Mouse (Mus musculus): ENCODE results near the gene Birc6.

- TF ChIP-seq CTCF (IDR thresholded peaks at IDR 0.05; ENCODE audit: extremely low read depth, insufficient read length, insufficient replicate concordance, low read depth, low read length) (no peak), POLR2A (IDR thresholded peaks at IDR 0.05; ENCODE audit: low read depth, low read length) (no peak)
Measured at GRCm38 (mm10) chr17:74586768-74587167, 58.7 kb downstream of the Birc6 start.
